Mouse (Mus musculus): ENCODE measurements around the gene Slc10a1.

DNA sequence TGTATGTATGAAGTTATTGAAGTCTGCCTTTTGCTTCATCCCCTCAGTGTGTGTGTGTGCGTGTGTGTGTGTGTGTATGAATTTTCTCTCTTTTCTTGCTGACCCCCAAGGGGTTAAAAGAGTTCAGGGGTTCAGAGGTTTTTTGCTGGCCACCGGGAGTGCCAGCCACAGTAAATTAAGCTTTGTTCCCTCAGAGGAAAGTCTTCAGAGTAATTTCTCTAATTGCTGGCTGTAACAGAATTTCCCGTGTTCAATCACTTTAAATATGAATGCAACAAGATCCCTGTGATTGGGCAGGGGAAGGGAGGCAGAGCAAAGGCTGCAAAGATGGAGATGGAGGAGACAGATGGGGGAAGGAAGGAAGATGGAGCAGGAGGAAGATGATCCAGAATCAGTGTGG is 3.3 kb upstream of the Slc10a1 start:
- TF ChIP-seq CTCF (IDR thresholded peaks at IDR 0.05; ENCODE audit: low read depth, low read length), result no peak
- TF ChIP-seq POLR2A (IDR thresholded peaks at IDR 0.05; ENCODE audit: extremely low read depth, insufficient read depth, low read length), result no peak

All from liver, adult 2 months (tissue).